Mouse (Mus musculus) olfactory bulb, adult 2 months (tissue): Measurements from ENCODE around the gene Hist1h3g. TPM values are rescaled to one million over a fixed set of nuclear protein-coding genes. Genes with fewer than 3 reads are reported as not detected.
"Not testable (repeated sequence)": the region's sequence is repeated elsewhere in the genome, so short reads cannot be mapped to it uniquely, and the experiment has no call there.

Experiments
- H3K27ac ChIP-seq: fragments of 200-500 bp; 2 replicates; pipeline ENCODE4 v1.5.1; 2012; ENCODE audit warnings: low read depth, low read length; ENCODE audit not compliant: insufficient read depth
- H3K4me1 ChIP-seq: fragments of 200-500 bp; 2 replicates; pipeline ENCODE4 v1.6.1; 2012; ENCODE audit warnings: low read length; ENCODE audit not compliant: control insufficient read depth, insufficient read depth
- H3K4me3 ChIP-seq: fragments of 200-500 bp; 2 replicates; pipeline ENCODE4 v1.5.1; 2012; ENCODE audit warnings: mild to moderate bottlenecking, low read depth, low read length, moderate library complexity; ENCODE audit not compliant: insufficient read depth
- CTCF ChIP-seq: fragments of 200-500 bp; IDR thresholded peaks from 2 replicates; pipeline ENCODE4 v1.5.1; 2012; ENCODE audit warnings: low read depth, mild to moderate bottlenecking, low read length, moderate library complexity; ENCODE audit not compliant: insufficient read depth
- POLR2A ChIP-seq: fragments of 200-500 bp; IDR thresholded peaks from 2 replicates; pipeline ENCODE4 v1.6.1; 2012; ENCODE audit warnings: mild to moderate bottlenecking, low read depth, low read length, moderate library complexity; ENCODE audit not compliant: insufficient read depth
- WGBS: fragments of 180-500 bp; shearing (Covaris S2); methylation state at CpG from one replicate; pipeline ENCODE4 v1.1.7; 2018; 5-methylcytosine and 5-hydroxymethylcytosine counted together
- polyA plus RNA-seq: library from polyadenylated mRNA; stranded (reverse); fragments of >200 nt; gene quantifications from 2 replicates; pipeline ENCODE4 v1.2.4, GENCODE M21; 2012; ENCODE audit warnings: low replicate concordance; ENCODE audit not compliant: missing spikeins, insufficient read depth, insufficient read length

Gene Hist1h3g
- polyA plus RNA-seq = not detected in 2 replicates

DNA sequence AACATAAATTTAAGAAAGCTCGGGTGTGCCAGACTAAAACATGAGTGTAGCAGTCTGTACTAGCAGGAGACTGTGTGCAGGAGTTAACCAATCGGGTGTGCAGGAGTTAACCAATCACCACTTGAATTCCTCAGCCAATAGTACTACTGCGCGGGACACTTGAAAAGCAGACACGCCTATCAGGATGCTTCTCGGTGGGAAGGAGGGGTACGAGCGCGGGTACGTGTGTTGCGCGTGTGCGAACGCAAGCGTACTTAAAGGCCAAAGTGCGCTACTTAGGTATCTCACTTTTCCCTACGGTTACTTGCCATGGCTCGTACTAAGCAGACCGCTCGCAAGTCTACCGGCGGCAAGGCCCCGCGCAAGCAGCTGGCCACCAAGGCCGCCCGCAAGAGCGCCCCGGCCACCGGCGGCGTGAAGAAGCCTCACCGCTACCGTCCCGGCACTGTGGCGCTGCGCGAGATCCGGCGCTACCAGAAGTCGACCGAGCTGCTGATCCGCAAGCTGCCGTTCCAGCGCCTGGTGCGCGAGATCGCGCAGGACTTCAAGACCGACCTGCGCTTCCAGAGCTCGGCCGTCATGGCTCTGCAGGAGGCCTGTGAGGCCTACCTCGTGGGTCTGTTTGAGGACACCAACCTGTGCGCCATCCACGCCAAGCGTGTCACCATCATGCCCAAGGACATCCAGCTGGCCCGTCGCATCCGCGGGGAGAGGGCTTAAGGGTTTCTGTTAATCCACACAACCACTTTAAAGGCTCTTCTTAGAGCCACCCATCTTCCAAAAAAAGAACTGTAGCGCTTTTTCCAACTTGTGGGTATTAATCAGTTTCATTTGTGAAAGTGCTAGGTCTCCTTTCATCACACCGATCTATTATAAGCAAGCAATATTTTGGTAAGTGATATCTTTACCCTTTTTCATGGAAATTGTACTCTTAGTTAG lies at the start of gene Hist1h3g:
Hist1h3g (plus strand) TSS at position 286 of the 939 bp plus-strand sequence.
- Histone ChIP-seq H3K4me3 (peak within 1 kb of the TSS; percentile 64), H3K4me1 (peaks cover 12% of the 10 kb centered on the region)
- WGBS = under 1% methylated on average over 54 of the region's 62 CpGs
- H3K27ac ChIP-seq = not testable (repeated sequence)

DNA sequence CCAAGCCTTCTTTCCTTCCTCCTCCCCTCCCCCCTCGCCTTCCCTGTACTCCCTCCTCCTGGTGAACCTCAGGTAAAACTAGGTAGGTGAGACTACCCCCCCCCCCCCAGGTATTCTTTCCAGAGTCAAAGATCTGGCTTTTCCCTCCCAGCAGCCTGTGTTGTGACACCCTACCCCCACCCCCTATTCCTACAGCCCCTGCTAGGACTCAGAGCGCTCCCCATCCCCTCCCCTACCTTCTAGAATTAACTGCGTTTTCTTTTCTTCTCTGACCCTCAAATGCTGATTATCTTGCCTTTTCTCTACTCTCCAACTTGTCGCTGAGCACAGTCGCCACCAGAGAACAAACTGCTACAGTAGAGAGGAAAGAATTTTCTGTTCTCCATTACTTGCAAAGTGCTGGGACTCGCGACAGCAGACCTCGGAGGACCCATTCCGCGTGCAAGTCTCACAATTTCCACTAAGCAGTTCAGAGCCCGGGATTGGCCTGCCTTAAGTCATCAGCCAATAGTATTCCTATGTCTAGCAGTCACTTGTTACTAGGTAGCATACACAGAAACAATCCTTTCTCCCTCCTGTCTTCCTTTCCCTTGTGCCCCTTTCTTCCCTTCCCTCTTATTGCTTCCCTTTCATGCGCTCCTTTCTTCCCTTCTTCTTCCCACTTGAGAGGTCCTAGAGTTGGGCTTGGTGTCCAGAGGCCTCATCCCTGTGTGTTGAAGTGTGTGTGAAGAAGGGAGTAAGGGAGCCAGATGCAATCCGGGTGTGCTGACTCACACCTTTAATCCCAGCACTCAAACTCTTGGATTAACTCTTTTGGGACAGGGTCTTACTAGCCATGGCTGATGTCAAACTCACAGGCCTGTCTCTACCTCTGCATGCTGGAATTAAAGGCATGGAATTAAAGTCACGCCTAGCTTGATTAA lies 46.6 kb upstream of the Hist1h3g start, which contains the start of gene Btn2a2:
Btn2a2 (minus strand) TSS at position 458 of the 923 bp plus-strand sequence.
- WGBS = 9% methylated on average over 14 of the region's 14 CpGs

DNA sequence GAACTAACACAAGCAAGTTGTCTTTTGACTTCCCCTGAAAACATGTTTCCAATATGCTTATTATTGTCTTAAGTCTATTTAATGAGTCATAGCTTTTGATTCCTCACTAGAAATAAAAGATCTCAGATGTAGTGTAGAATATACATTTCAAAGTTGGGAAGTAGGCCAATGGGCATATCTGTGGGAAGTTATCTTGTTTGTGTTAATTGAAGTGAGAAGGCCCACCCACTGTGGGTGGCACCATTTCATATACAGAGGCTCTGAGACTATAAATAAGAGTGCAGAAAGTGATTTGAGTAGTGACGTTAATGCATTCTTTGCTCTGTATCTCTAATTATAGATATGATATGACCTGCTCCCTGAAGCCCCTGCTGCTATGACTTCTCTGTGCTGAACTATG lies 44.4 kb upstream of the Hist1h3g start:
- no peak for TF ChIP-seq CTCF
- no peak for TF ChIP-seq POLR2A
- H3K27ac ChIP-seq = no peak overlapping the region
- H3K4me1 ChIP-seq = peaks cover 9% of the 10 kb centered on the region
- no peak overlapping the region for H3K4me3 ChIP-seq
- WGBS = 54% methylated on average over 1 of the region's 1 CpGs

More for the DNA sequence above, 46.6 kb upstream of the Hist1h3g start, which contains the start of gene Btn2a2:
- Histone ChIP-seq H3K27ac (no peak within 1 kb of the TSS), H3K4me3 (peak within 1 kb of the TSS; percentile 17), H3K4me1 (peaks cover 9% of the 10 kb centered on the region)
- TF ChIP-seq CTCF = no peak
- no peak for TF ChIP-seq POLR2A

DNA sequence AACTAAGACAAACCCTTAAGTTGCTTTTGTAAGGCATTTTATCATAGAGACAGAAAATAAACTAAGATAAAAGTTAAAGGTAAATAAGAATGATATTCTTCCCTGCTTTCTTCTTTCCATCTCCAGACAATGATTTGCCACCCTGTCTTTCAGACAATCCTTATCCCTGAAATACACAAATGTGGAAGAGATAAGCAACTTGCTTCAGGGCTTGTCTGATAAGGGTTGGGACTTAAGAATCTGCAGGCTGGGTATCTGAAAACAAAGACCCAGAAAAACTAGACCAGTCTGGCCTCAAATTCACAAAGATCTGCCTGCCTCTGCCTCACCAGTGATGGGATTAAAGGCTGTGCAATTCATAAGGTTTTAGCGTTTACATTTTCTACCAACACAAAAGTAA lies 44.0 kb upstream of the Hist1h3g start:
- TF ChIP-seq CTCF (no peak), POLR2A (no peak)

DNA sequence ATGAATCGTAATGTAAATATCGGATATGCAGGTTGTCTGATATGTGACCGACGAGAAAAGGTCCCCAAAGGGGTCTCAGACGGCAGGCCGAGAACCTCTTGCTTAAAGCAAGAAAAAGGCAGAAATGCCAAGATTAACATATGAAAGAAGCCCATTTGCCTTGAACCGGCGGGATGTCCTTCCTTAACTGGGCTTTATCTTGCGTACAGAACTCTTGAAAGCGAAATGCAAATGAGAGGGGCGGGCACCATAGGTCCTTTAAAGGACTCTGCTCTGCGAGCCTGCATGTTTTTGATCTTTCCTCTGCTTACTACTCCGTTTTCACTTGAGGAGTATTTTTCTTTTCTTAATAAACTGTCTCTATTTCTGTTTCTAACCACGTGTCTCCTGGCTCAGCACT lies 43.2 kb upstream of the Hist1h3g start:
- H3K4me1 ChIP-seq = peaks cover 9% of the 10 kb centered on the region
- no peak for TF ChIP-seq POLR2A
- TF ChIP-seq CTCF = no peak
- no peak overlapping the region for H3K4me3 ChIP-seq
- H3K27ac ChIP-seq = no peak overlapping the region
- WGBS = 21% methylated on average over 14 of the region's 14 CpGs

More for the DNA sequence above, 44.0 kb upstream of the Hist1h3g start:
- peaks cover 9% of the 10 kb centered on the region for H3K4me1 ChIP-seq
- H3K4me3 ChIP-seq = no peak overlapping the region
- 20% methylated on average over 1 of the region's 1 CpGs for WGBS
- no peak overlapping the region for H3K27ac ChIP-seq

DNA sequence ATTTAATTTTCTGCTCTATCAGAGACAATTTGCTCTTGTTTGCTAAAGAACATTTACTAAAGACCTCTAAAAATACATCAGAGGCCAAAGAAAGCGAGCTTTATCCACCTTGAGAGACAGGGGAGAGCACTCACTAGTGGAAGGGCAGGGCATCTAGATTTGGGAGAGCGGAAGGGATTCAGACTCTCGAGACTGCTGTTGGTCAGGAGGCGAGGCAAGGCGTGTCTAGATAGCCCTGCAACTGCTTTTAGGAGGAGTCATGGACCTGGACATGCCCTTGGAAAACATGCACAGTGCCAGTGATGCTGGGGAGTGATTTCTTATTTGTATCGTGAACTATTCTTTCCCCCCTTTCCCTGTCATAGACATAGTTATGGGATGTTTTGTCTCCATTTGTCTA lies 39.7 kb upstream of the Hist1h3g start:
- H3K4me1 ChIP-seq = peaks cover 2% of the 10 kb centered on the region; the same call in 1 of the 2 replicates
- no peak overlapping the region for H3K4me3 ChIP-seq
- no peak for TF ChIP-seq CTCF
- TF ChIP-seq POLR2A = no peak
- H3K27ac ChIP-seq = no peak overlapping the region
- WGBS = 90% methylated on average over 6 of the region's 6 CpGs

DNA sequence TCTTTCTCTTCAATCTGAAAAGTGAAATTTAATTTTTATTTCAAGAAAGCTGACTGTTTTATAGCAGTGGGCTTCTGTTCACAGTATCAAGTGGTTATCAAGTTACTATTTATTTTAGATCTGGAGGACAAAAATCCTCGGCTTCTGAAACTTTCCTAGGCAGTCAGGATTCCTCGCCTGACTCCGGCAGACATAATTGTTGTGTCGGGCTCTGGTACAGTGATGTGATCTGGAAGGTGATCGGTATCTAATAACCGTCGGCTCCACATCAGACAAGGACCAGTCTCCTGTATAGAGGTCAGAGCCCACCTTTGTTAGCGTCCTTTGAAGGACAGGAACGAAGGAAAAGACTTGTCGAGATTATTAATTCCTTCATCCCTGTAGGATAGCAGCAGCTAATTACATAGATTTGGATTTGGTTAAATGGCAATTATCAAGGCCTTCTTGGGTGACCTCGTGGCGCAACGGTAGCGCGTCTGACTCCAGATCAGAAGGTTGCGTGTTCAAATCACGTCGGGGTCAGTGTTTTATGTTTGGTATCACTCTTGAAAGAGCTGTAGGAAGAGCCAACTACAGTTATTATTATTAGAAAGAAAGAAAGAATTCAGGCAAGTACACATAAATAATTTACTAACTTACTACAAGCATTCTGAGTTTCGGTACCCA lies 37.4 kb upstream of the Hist1h3g start:
- no peak overlapping the region for H3K4me3 ChIP-seq
- H3K4me1 ChIP-seq = no peaks in the 10 kb centered on the region
- WGBS = 39% methylated on average over 19 of the region's 19 CpGs
- TF ChIP-seq CTCF = no peak
- no peak for TF ChIP-seq POLR2A
- H3K27ac ChIP-seq = no peak overlapping the region

DNA sequence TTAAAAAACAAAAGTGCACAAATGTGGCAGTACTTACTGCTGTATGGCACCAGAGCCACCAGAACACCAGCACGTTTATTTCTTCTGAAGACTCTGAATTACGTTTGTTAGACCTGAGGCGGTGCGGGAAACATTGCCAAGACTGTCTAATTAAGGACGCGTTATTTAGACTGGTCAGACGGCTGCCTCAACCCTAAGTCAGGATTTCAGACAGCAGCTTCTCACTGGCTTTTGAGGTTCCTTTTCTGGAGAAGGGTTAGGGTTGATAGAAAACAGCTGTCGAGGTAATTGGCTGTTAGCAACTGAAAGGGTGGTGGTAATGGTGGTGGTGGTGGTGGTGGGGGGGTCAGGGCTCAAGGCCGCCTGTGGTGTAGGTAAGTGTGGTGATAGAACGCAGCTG lies 36.6 kb upstream of the Hist1h3g start:
- Histone ChIP-seq H3K4me1 (no peaks in the 10 kb centered on the region), H3K27ac (no peak overlapping the region), H3K4me3 (no peak overlapping the region)
- no peak for TF ChIP-seq CTCF
- TF ChIP-seq POLR2A = no peak
- WGBS = 18% methylated on average over 10 of the region's 10 CpGs
